Mouse (Mus musculus) E14TG2a.4 (cell line): ENCODE measurements at regions not wholly inside any gene's neighbourhood (a gene's known extent, or its start where the extent isn't known, plus 50 kb on each side); places are given as distances from the start of the nearest gene placed in this dataset.

Experiments
- CTCF ChIP-seq: conservative IDR thresholded peaks from 2 replicates; pipeline ENCODE4 v1.5.1; 2014; ENCODE audit warnings: low read length
- NANOG ChIP-seq: IDR thresholded peaks from 2 replicates; pipeline ENCODE4 v1.6.1; 2014; ENCODE audit warnings: borderline replicate concordance, low read length, mixed read lengths
- POU5F1 ChIP-seq: IDR thresholded peaks from 2 replicates; pipeline ENCODE4 v1.6.1; 2014; ENCODE audit warnings: low read length, borderline replicate concordance

DNA sequence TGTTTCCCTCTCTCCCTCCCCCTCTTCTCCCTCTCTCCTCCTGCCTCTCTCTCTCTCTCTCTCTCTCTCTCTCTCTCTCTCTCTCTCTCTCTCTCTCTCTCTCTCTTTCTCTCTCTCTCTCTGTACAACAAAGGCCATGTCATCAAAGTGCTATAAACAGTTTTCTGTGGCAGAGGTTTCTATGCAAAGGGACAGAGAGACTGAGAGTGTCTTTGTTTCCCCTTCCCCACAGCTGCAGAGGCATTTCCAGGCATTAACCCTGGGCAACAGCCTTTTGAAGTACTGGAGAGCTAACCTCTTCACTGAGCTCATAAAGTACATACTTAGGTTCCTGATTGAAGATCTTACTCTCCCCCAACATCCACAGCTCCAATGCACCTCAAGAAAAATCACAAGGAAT, 152.3 kb downstream of the Fam84b start:
- TF ChIP-seq CTCF (no peak), NANOG (no peak), POU5F1 (no peak)
